Mouse (Mus musculus) midbrain, embryonic 16.5 days (tissue): ENCODE results near the gene Pfn1. TPM values are rescaled to one million over a fixed set of nuclear protein-coding genes. Genes with fewer than 3 reads are reported as not detected.

Experiments used
- ATAC-seq: fragments of 200-750 bp; cut with Nextera tagmentation; 2 replicates; pipeline ENCODE4 v1.8.0; 2017; ENCODE audit warnings: moderate TSS enrichment
- H3K27ac ChIP-seq: fragments of 300-500 bp; sonication (generic); 2 replicates; pipeline ENCODE4 v1.5.1; 2014; ENCODE audit warnings: mild to moderate bottlenecking, low read length, mixed read lengths
- H3K27me3 ChIP-seq: fragments of 300-500 bp; sonication (generic); 2 replicates; pipeline ENCODE4 v1.6.1; 2014; ENCODE audit warnings: low read depth, low read length, mixed read lengths; ENCODE audit not compliant: control insufficient read depth, insufficient read depth
- H3K36me3 ChIP-seq: fragments of 300-500 bp; sonication (generic); 2 replicates; pipeline ENCODE4 v1.6.1; 2014; ENCODE audit warnings: mild to moderate bottlenecking, low read length, moderate library complexity, mixed read lengths; ENCODE audit not compliant: control insufficient read depth, insufficient read depth
- H3K4me1 ChIP-seq: fragments of 300-500 bp; sonication (generic); 2 replicates; pipeline ENCODE4 v1.6.1; 2014; ENCODE audit warnings: mild to moderate bottlenecking, low read length, mixed read lengths; ENCODE audit not compliant: control insufficient read depth, insufficient read depth
- H3K4me2 ChIP-seq: fragments of 300-500 bp; sonication (generic); 2 replicates; pipeline ENCODE4 v1.6.1; 2014; ENCODE audit warnings: mild to moderate bottlenecking, low read length, mixed read lengths
- H3K4me3 ChIP-seq: fragments of 300-500 bp; sonication (generic); 2 replicates; pipeline ENCODE4 v1.5.1; 2014; ENCODE audit warnings: low read depth, mild to moderate bottlenecking, low read length, moderate library complexity, mixed read lengths
- H3K9ac ChIP-seq: fragments of 300-500 bp; sonication (generic); 2 replicates; pipeline ENCODE4 v1.6.1; 2014; ENCODE audit warnings: low read depth, low read length, mixed read lengths
- H3K9me3 ChIP-seq: fragments of 300-500 bp; sonication (generic); replicated peaks from 2 replicates; pipeline ENCODE4 v1.6.1; 2014; ENCODE audit warnings: mild to moderate bottlenecking, low read length, mixed read lengths; ENCODE audit not compliant: control insufficient read depth, poor library complexity, severe bottlenecking
- WGBS: fragments of 180-500 bp; shearing (Covaris S2); extraction: QIAGEN DNeasy Blood & Tissue Kit; methylation state at CpG from one replicate; pipeline ENCODE4 v1.1.7; 2014; 5-methylcytosine and 5-hydroxymethylcytosine counted together
- polyA plus RNA-seq: library from polyadenylated mRNA; unstranded; fragments of >200 nt; fragmentation: Nextera tagmentation; extraction: Ambion mirVana; gene quantifications from 2 replicates; pipeline ENCODE4 v1.2.1, GENCODE M21; 2015

The Pfn1 gene
- polyA plus RNA-seq, 1 experiment from 2014 or later, result 632 TPM

DNA sequence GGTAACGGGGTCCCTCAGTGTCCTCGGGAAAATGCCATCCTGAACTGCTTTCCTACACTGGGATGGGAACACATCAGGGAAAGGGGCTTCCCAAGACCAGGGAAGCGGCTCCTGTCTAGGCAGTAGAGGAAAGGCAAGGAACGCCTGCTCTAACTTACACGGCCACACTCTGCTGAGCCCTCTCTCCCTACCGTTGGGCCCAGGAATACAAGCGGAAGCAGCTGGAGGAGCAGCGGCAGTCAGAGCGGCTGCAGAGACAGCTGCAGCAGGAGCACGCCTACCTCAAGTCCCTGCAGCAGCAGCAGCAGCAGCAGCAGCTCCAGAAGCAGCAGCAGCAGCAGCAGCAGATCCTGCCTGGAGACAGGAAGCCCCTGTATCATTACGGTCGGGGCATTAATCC, 47.7 kb downstream of the Pfn1 start:
- Histone ChIP-seq H3K4me3 (no peak overlapping the region), H3K27ac (no peak overlapping the region), H3K9ac (no peak overlapping the region), H3K4me1 (no peaks in the 10 kb centered on the region), H3K4me2 (no peak overlapping the region), H3K36me3 (peaks cover 39% of the 10 kb centered on the region), H3K27me3 (no peaks in the 10 kb centered on the region), H3K9me3 (no peaks in the 10 kb centered on the region)
- ATAC-seq, result no peak
- 81% methylated on average over 12 of the region's 12 CpGs for WGBS

GRCm38 (mm10) chr11:70605024-70605566, 49.3 kb downstream of the Pfn1 start:
- Histone ChIP-seq H3K36me3 (peaks cover 33% of the 10 kb centered on the region), H3K27me3 (no peaks in the 10 kb centered on the region), H3K4me2 (no peak overlapping the region), H3K4me3 (no peak overlapping the region), H3K4me1 (no peaks in the 10 kb centered on the region), H3K27ac (no peak overlapping the region), H3K9ac (no peak overlapping the region), H3K9me3 (no peaks in the 10 kb centered on the region)
- WGBS, result 51% methylated on average over 14 of the region's 14 CpGs
- no peak for ATAC-seq

Other genes starting within 250 kb of the Pfn1 start
- 33.0 and 35.0 TPM in 2 replicates for gene Pelp1, start 244.6 kb downstream of the Pfn1 start, polyA plus RNA-seq
- 52.6 and 58.9 TPM in 2 replicates for gene Arrb2, start 222.0 kb downstream of the Pfn1 start, polyA plus RNA-seq
- 44.1 and 45.9 TPM in 2 replicates for gene Med11, start 202.7 kb downstream of the Pfn1 start, polyA plus RNA-seq
- 0.35 and 0.49 TPM in 2 replicates for gene Zmynd15, start 195.2 kb downstream of the Pfn1 start, polyA plus RNA-seq
- gene Cxcl16, start 194.7 kb downstream of the Pfn1 start, polyA plus RNA-seq, result 1.7 and 2.6 TPM in 2 replicates
- gene Tm4sf5, start 149.4 kb downstream of the Pfn1 start, polyA plus RNA-seq, result 6.1 and 6.2 TPM in 2 replicates
- 0.45 TPM in 1 of 2 replicates, not detected in the other for gene Vmo1, start 140.0 kb downstream of the Pfn1 start, polyA plus RNA-seq
- gene Gltpd2, start 135.4 kb downstream of the Pfn1 start, polyA plus RNA-seq, result 0.29 TPM in 1 of 2 replicates, not detected in the other
- gene Psmb6, start 129.3 kb downstream of the Pfn1 start, polyA plus RNA-seq, result 719 and 737 TPM in 2 replicates
- gene Gm40193, start 121.7 kb downstream of the Pfn1 start, polyA plus RNA-seq, result not detected in 2 replicates
- 17.9 and 19.6 TPM in 2 replicates for gene Pld2, start 114.6 kb downstream of the Pfn1 start, polyA plus RNA-seq
- 16.7 and 18.2 TPM in 2 replicates for gene Mink1, start 91.8 kb downstream of the Pfn1 start, polyA plus RNA-seq
- not detected in 2 replicates for gene 4930544D05Rik, start 38.8 kb downstream of the Pfn1 start, polyA plus RNA-seq
- gene Chrne, start 35.4 kb downstream of the Pfn1 start, polyA plus RNA-seq, result not detected in 2 replicates
- gene Gp1ba, start 15.5 kb downstream of the Pfn1 start, polyA plus RNA-seq, result 0.12 and 0.21 TPM in 2 replicates
- gene Rnf167, start 7.4 kb downstream of the Pfn1 start, polyA plus RNA-seq, result 105 TPM in 2 replicates
- 171 and 174 TPM in 2 replicates for gene Slc25a11, start 7.2 kb downstream of the Pfn1 start, polyA plus RNA-seq
- 6.0 and 8.1 TPM in 2 replicates for gene Eno3, start 2.6 kb upstream of the Pfn1 start, polyA plus RNA-seq
- gene Spag7, start 14.8 kb upstream of the Pfn1 start, polyA plus RNA-seq, result 151 and 157 TPM in 2 replicates
- 22.1 and 22.4 TPM in 2 replicates for gene Camta2, start 33.5 kb upstream of the Pfn1 start, polyA plus RNA-seq
- gene Inca1, start 45.5 kb upstream of the Pfn1 start, polyA plus RNA-seq, result 1.2 and 1.5 TPM in 2 replicates
- 1.3 and 1.5 TPM in 2 replicates for gene Kif1c, start 45.9 kb upstream of the Pfn1 start, polyA plus RNA-seq
- gene Zfp3, start 109.6 kb upstream of the Pfn1 start, polyA plus RNA-seq, result 14.6 and 17.4 TPM in 2 replicates
- gene Scimp, start 157.9 kb upstream of the Pfn1 start, polyA plus RNA-seq, result not detected in 2 replicates
- 88.6 and 91.0 TPM in 2 replicates for gene Rabep1, start 190.1 kb upstream of the Pfn1 start, polyA plus RNA-seq